Mouse (Mus musculus): ENCODE measurements around the gene Ccnyl1. TPM values are rescaled to one million over a fixed set of nuclear protein-coding genes. Genes with fewer than 3 reads are reported as not detected.

Gene Ccnyl1
- total and polyA plus RNA-seq, 3 experiments = 2.8 to 9.0 (median 5.3) TPM

DNA sequence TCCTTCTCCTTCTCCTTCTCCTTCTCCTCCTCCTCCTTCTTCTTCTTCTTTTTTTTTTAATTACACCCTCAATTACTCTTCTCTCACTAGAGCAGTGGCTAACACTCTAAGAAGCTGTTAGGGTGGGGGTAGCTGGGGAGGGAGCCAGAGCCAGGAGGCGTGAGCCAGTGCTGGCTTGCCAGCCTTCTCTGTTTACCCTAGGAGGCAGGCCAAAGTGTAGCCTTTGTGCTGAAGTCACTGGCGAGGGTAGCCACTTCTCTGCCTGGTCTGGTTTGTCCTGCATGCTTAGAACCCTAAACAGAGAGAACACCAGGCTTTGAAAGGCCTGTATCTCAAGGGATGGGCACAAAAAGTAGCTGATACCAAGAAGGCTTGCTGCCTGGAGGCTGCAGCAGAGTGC lies 67.0 kb downstream of the Ccnyl1 start:
- no peaks in the 10 kb centered on the region for H3K36me3 ChIP-seq (replicated peaks in 1 of 2; ENCODE audit: control insufficient read depth in 1 of 2, insufficient read depth in 1 of 2, low read length in 1 of 2)
- no peaks in the 10 kb centered on the region for H3K4me1 ChIP-seq (ENCODE audit: control insufficient read depth in 1 of 2, insufficient read depth in 2 of 2)
- no peak overlapping the region for H3K9ac ChIP-seq (ENCODE audit: insufficient read depth, low read depth)
- no peaks in the 10 kb centered on the region for H3K79me2 ChIP-seq (replicated peaks; ENCODE audit: control insufficient read depth, extremely low read depth, insufficient read depth, poor library complexity, severe bottlenecking)
- no peak for DNase-seq (ENCODE audit: extremely low read depth)
- no peak overlapping the region for H3K4me2 ChIP-seq (ENCODE audit: insufficient read depth, low read depth, poor library complexity, severe bottlenecking)
- no peak overlapping the region for H3K4me3 ChIP-seq (replicated peaks in 1 of 3; ENCODE audit: low read depth in 2 of 3, low read length in 2 of 3, poor library complexity in 1 of 3)
- H3K27ac ChIP-seq (ENCODE audit: insufficient read depth, low read depth) = no peak overlapping the region
- dilution Hi-C loops (cut with MboI; ENCODE audit: extremely low pct_ligation_motif_present, extremely low pct_unique_long_range_greater_than_20kb, low sequenced_read_pairs) (no loop called here), in situ Hi-C loops (cut with MboI; ENCODE audit: low pct_ligation_motif_present, low pct_unique_long_range_greater_than_20kb, low sequenced_read_pairs) (no loop called here)
- no peaks in the 10 kb centered on the region for H3K9me3 ChIP-seq (replicated peaks; ENCODE audit: low read length)
- TF ChIP-seq JUND (conservative IDR thresholded peaks at IDR 0.05; ENCODE audit: low read depth, low read length) = no peak
- no peak for TF ChIP-seq MAX (IDR thresholded peaks at IDR 0.05; ENCODE audit: low read length)
- TF ChIP-seq USF1 (IDR thresholded peaks at IDR 0.05; ENCODE audit: low read depth, low read length) = no peak
- TF ChIP-seq SIN3A (IDR thresholded peaks at IDR 0.05; ENCODE audit: low read length) = no peak
- no peak for TF ChIP-seq POLR2A (IDR thresholded peaks at IDR 0.05; ENCODE audit: low read depth, low read length)
- no peak for TF ChIP-seq MEF2A (IDR thresholded peaks at IDR 0.05; ENCODE audit: borderline replicate concordance, low read depth, low read length)
- no peak for TF ChIP-seq SMC3 (IDR thresholded peaks at IDR 0.05; ENCODE audit: low read depth, low read length)
- TF ChIP-seq POLR2AphosphoS2 (IDR thresholded peaks at IDR 0.05; ENCODE audit: low read depth, low read length) = no peak
- no peak for TF ChIP-seq CHD2 (IDR thresholded peaks at IDR 0.05; ENCODE audit: low read length)
- H3K27me3 ChIP-seq (replicated peaks) = peaks cover 2% of the 10 kb centered on the region

GRCm38 (mm10) chr1:64757766-64758165 lies 67.5 kb downstream of the Ccnyl1 start:
- dilution Hi-C loops (cut with MboI; ENCODE audit: extremely low pct_ligation_motif_present, extremely low pct_unique_long_range_greater_than_20kb, low sequenced_read_pairs) (no loop called here), in situ Hi-C loops (cut with MboI; ENCODE audit: low pct_ligation_motif_present, low pct_unique_long_range_greater_than_20kb, low sequenced_read_pairs) (no loop called here)
- no peak overlapping the region for H3K4me3 ChIP-seq (replicated peaks in 1 of 3; ENCODE audit: low read depth in 2 of 3, low read length in 2 of 3, poor library complexity in 1 of 3)
- TF ChIP-seq CTCF (conservative IDR thresholded peaks at IDR 0.05 in 1 of 2, IDR thresholded peaks at IDR 0.05 in 1 of 2; ENCODE audit: low read depth in 2 of 2, low read length in 2 of 2) (no peak), PAX5 (IDR thresholded peaks at IDR 0.05; ENCODE audit: low read length) (no peak)
- no peak overlapping the region for H3K9ac ChIP-seq (ENCODE audit: insufficient read depth, low read depth)
- no peak for DNase-seq (ENCODE audit: extremely low read depth)
- no peaks in the 10 kb centered on the region for H3K36me3 ChIP-seq (replicated peaks in 1 of 2; ENCODE audit: control insufficient read depth in 1 of 2, insufficient read depth in 1 of 2, low read length in 1 of 2)
- no peaks in the 10 kb centered on the region for H3K9me3 ChIP-seq (replicated peaks; ENCODE audit: low read length)
- H3K4me1 ChIP-seq (ENCODE audit: control insufficient read depth in 1 of 2, insufficient read depth in 2 of 2) = no peaks in the 10 kb centered on the region
- H3K4me2 ChIP-seq (ENCODE audit: insufficient read depth, low read depth, poor library complexity, severe bottlenecking) = no peak overlapping the region
- H3K27ac ChIP-seq (ENCODE audit: insufficient read depth, low read depth) = no peak overlapping the region
- no peaks in the 10 kb centered on the region for H3K79me2 ChIP-seq (replicated peaks; ENCODE audit: control insufficient read depth, extremely low read depth, insufficient read depth, poor library complexity, severe bottlenecking)
- H3K27me3 ChIP-seq (replicated peaks) = peaks cover 2% of the 10 kb centered on the region

GRCm38 (mm10) chr1:64761646-64762045 lies 71.4 kb downstream of the Ccnyl1 start:
- no peak for DNase-seq (ENCODE audit: extremely low read depth)
- TF ChIP-seq MAFK (IDR thresholded peaks at IDR 0.05; ENCODE audit: insufficient replicate concordance, low read length) (no peak), MYC (IDR thresholded peaks at IDR 0.05; ENCODE audit: low read depth, low read length) (no peak), MEF2A (IDR thresholded peaks at IDR 0.05; ENCODE audit: borderline replicate concordance, low read depth, low read length) (no peak), ELF1 (IDR thresholded peaks at IDR 0.05; ENCODE audit: low read depth, low read length) (no peak), POLR2AphosphoS2 (IDR thresholded peaks at IDR 0.05; ENCODE audit: low read depth, low read length) (no peak), USF1 (IDR thresholded peaks at IDR 0.05; ENCODE audit: low read depth, low read length) (no peak), BHLHE40 (IDR thresholded peaks at IDR 0.05; ENCODE audit: low read depth, low read length) (no peak), TBP (conservative IDR thresholded peaks at IDR 0.05; ENCODE audit: low read depth, low read length) (no peak), ZKSCAN1 (IDR thresholded peaks at IDR 0.05; ENCODE audit: borderline replicate concordance, low read depth, low read length) (no peak), ZMIZ1 (IDR thresholded peaks at IDR 0.05; ENCODE audit: low read depth, low read length) (no peak), POLR2A (IDR thresholded peaks at IDR 0.05; ENCODE audit: low read depth, low read length) (no peak), IRF4 (IDR thresholded peaks at IDR 0.05; ENCODE audit: low read depth, low read length) (no peak)
- H3K9ac ChIP-seq (ENCODE audit: insufficient read depth, low read depth) = no peak overlapping the region
- H3K4me1 ChIP-seq (ENCODE audit: control insufficient read depth in 1 of 2, insufficient read depth in 2 of 2) = no peaks in the 10 kb centered on the region
- H3K36me3 ChIP-seq (replicated peaks in 1 of 2; ENCODE audit: control insufficient read depth in 1 of 2, insufficient read depth in 1 of 2, low read length in 1 of 2) = no peaks in the 10 kb centered on the region
- H3K4me2 ChIP-seq (ENCODE audit: insufficient read depth, low read depth, poor library complexity, severe bottlenecking) = no peak overlapping the region
- H3K27ac ChIP-seq (ENCODE audit: insufficient read depth, low read depth) = no peak overlapping the region
- no peak overlapping the region for H3K4me3 ChIP-seq (replicated peaks in 1 of 3; ENCODE audit: low read depth in 2 of 3, low read length in 2 of 3, poor library complexity in 1 of 3)
- peaks cover 2% of the 10 kb centered on the region for H3K27me3 ChIP-seq (replicated peaks)
- dilution Hi-C loops (cut with MboI; ENCODE audit: extremely low pct_ligation_motif_present, extremely low pct_unique_long_range_greater_than_20kb, low sequenced_read_pairs) = no loop called here
- no peaks in the 10 kb centered on the region for H3K79me2 ChIP-seq (replicated peaks; ENCODE audit: control insufficient read depth, extremely low read depth, insufficient read depth, poor library complexity, severe bottlenecking)
- in situ Hi-C loops (cut with MboI; ENCODE audit: low pct_ligation_motif_present, low pct_unique_long_range_greater_than_20kb, low sequenced_read_pairs) = no loop called here
- H3K9me3 ChIP-seq (replicated peaks; ENCODE audit: low read length) = peaks cover 2% of the 10 kb centered on the region
